Mouse (Mus musculus): ENCODE measurements around the gene Ltbp2. TPM values are rescaled to one million over a fixed set of nuclear protein-coding genes. Genes with fewer than 3 reads are reported as not detected.

Ltbp2 gene
- total and polyA plus RNA-seq, 3 experiments, result 0.99 to 5.6 (median 2.3) TPM

- no peaks in the 10 kb centered on the region for H3K27me3 ChIP-seq (ENCODE audit: control insufficient read depth, insufficient read depth, low read length)
- 58% methylated on average over 11 of the region's 11 CpGs for WGBS
- H3K27ac ChIP-seq, result no peak overlapping the region
- no peak overlapping the region for H3K4me3 ChIP-seq
- H3K36me3 ChIP-seq (ENCODE audit: control insufficient read depth, insufficient read depth, low read length), result no peaks in the 10 kb centered on the region
- intact Hi-C loops (cut with DNase I), result no loop called here
- no peak overlapping the region for H3K9ac ChIP-seq (ENCODE audit: low read depth, low read length)
- TF ChIP-seq CTCF (IDR thresholded peaks at IDR 0.05) (no peak), POLR2A (IDR thresholded peaks at IDR 0.05; ENCODE audit: insufficient read depth, low read depth, low read length) (no peak), EP300 (IDR thresholded peaks at IDR 0.05; ENCODE audit: insufficient read depth, low read depth, low read length) (no peak)
- peak; percentile 49 to 69 for DNase-seq
- no peaks in the 10 kb centered on the region for H3K4me1 ChIP-seq (ENCODE audit: control insufficient read depth, insufficient read depth, low read length)
- H3K79me2 ChIP-seq (replicated peaks; ENCODE audit: control insufficient read depth, insufficient read depth, low read length), result no peaks in the 10 kb centered on the region
These were observed 9.0 kb upstream of the Ltbp2 start for GRCm38 (mm10) chr12:84885107-84885876.

- H3K36me3 ChIP-seq (ENCODE audit: control insufficient read depth, insufficient read depth, low read length), result no peaks in the 10 kb centered on the region
- TF ChIP-seq POLR2A (IDR thresholded peaks at IDR 0.05; ENCODE audit: insufficient read depth, low read depth, low read length) (no peak), CTCF (IDR thresholded peaks at IDR 0.05) (no peak), EP300 (IDR thresholded peaks at IDR 0.05; ENCODE audit: insufficient read depth, low read depth, low read length) (no peak)
- H3K27ac ChIP-seq, result no peak overlapping the region
- no peak for DNase-seq
- no peaks in the 10 kb centered on the region for H3K27me3 ChIP-seq (ENCODE audit: control insufficient read depth, insufficient read depth, low read length)
- H3K4me3 ChIP-seq, result no peak overlapping the region
- 68% methylated on average over 7 of the region's 7 CpGs for WGBS
- H3K9ac ChIP-seq (ENCODE audit: low read depth, low read length), result no peak overlapping the region
- no peaks in the 10 kb centered on the region for H3K79me2 ChIP-seq (replicated peaks; ENCODE audit: control insufficient read depth, insufficient read depth, low read length)
- intact Hi-C loops (cut with DNase I), result no loop called here
- H3K4me1 ChIP-seq (ENCODE audit: control insufficient read depth, insufficient read depth, low read length), result no peaks in the 10 kb centered on the region
These were observed 8.2 kb upstream of the Ltbp2 start for GRCm38 (mm10) chr12:84884423-84885076.

GRCm38 (mm10) chr12:84882796-84883195 is 6.5 kb upstream of the Ltbp2 start:
- H3K36me3 ChIP-seq (ENCODE audit: control insufficient read depth, insufficient read depth, low read length), result no peaks in the 10 kb centered on the region
- TF ChIP-seq EP300 (IDR thresholded peaks at IDR 0.05; ENCODE audit: insufficient read depth, low read depth, low read length) (no peak), POLR2A (IDR thresholded peaks at IDR 0.05; ENCODE audit: insufficient read depth, low read depth, low read length) (no peak), CTCF (IDR thresholded peaks at IDR 0.05) (no peak)
- H3K9ac ChIP-seq (ENCODE audit: low read depth, low read length), result no peak overlapping the region
- no peak overlapping the region for H3K27ac ChIP-seq
- no peaks in the 10 kb centered on the region for H3K4me1 ChIP-seq (ENCODE audit: control insufficient read depth, insufficient read depth, low read length)
- DNase-seq, result no peak
- H3K79me2 ChIP-seq (replicated peaks; ENCODE audit: control insufficient read depth, insufficient read depth, low read length), result no peaks in the 10 kb centered on the region
- H3K4me3 ChIP-seq, result no peak overlapping the region
- WGBS, result 81% methylated on average over 4 of the region's 4 CpGs
- intact Hi-C loops (cut with DNase I), result no loop called here
- no peaks in the 10 kb centered on the region for H3K27me3 ChIP-seq (ENCODE audit: control insufficient read depth, insufficient read depth, low read length)

- 0 out of 2 replicates have a peak, but pooled peaks cover 1% of the 10 kb centered on the region for H3K4me1 ChIP-seq (ENCODE audit: control insufficient read depth, insufficient read depth, low read length)
- no peak overlapping the region for H3K4me3 ChIP-seq
- H3K27ac ChIP-seq, result no peak overlapping the region
- no peak overlapping the region for H3K9ac ChIP-seq (ENCODE audit: low read depth, low read length)
- peaks cover 13% of the 10 kb centered on the region for H3K27me3 ChIP-seq (ENCODE audit: control insufficient read depth, insufficient read depth, low read length)
- intact Hi-C loops (cut with DNase I), result no loop called here
- H3K36me3 ChIP-seq (ENCODE audit: control insufficient read depth, insufficient read depth, low read length), result no peaks in the 10 kb centered on the region
- whole genome bisulfite sequencing, result 38% methylated on average over 11 of the region's 11 CpGs
- peak in 1 of 2 experiments; percentile 45 for DNase-seq
- TF ChIP-seq EP300 (IDR thresholded peaks at IDR 0.05; ENCODE audit: insufficient read depth, low read depth, low read length) (no peak), POLR2A (IDR thresholded peaks at IDR 0.05; ENCODE audit: insufficient read depth, low read depth, low read length) (no peak), CTCF (IDR thresholded peaks at IDR 0.05) (no peak)
- H3K79me2 ChIP-seq (replicated peaks; ENCODE audit: control insufficient read depth, insufficient read depth, low read length), result no peaks in the 10 kb centered on the region
These were observed 3.8 kb upstream of the Ltbp2 start for GRCm38 (mm10) chr12:84880091-84880490.

- no peak for DNase-seq
- no peak overlapping the region for H3K27ac ChIP-seq
- no peaks in the 10 kb centered on the region for H3K36me3 ChIP-seq (ENCODE audit: control insufficient read depth, insufficient read depth, low read length)
- TF ChIP-seq CTCF (IDR thresholded peaks at IDR 0.05), result no peak
- no peak for TF ChIP-seq EP300 (IDR thresholded peaks at IDR 0.05; ENCODE audit: insufficient read depth, low read depth, low read length)
- TF ChIP-seq POLR2A (IDR thresholded peaks at IDR 0.05; ENCODE audit: insufficient read depth, low read depth, low read length), result no peak
- peaks cover 13% of the 10 kb centered on the region for H3K27me3 ChIP-seq (ENCODE audit: control insufficient read depth, insufficient read depth, low read length)
- peak overlapping the region; percentile 37 for H3K9ac ChIP-seq (ENCODE audit: low read depth, low read length)
- under 1% methylated on average over 59 of the region's 59 CpGs for WGBS
- peak overlapping the region; percentile 31 for H3K4me3 ChIP-seq
- intact Hi-C loops (cut with DNase I), result loop anchor here (5.0 to 10.0 kb wide), 2 partner anchors 91 to 189 kb away; no protein-coding TSS in a partner anchor
- no peaks in the 10 kb centered on the region for H3K79me2 ChIP-seq (replicated peaks; ENCODE audit: control insufficient read depth, insufficient read depth, low read length)
- H3K4me1 ChIP-seq (ENCODE audit: control insufficient read depth, insufficient read depth, low read length), result 0 out of 2 replicates have a peak, but pooled peaks cover 1% of the 10 kb centered on the region
These were observed 411 bp downstream of the Ltbp2 start for GRCm38 (mm10) chr12:84875761-84876480.

All from heart, adult 2 months (tissue).